Mouse (Mus musculus) kidney, adult 10 weeks (tissue): ENCODE data around the gene Gins3. TPM values are rescaled to one million over a fixed set of nuclear protein-coding genes. Genes with fewer than 3 reads are reported as not detected.

Source experiments
- polyA plus RNA-seq: library from polyadenylated mRNA; stranded (reverse); fragments of 350-450 nt; fragmentation: Illumina TruSeq; extraction: RNeasy Lipid Tissue Mini Kit (QIAGEN cat#74804); gene quantifications from one replicate; pipeline ENCODE4 v1.2.3, GENCODE M21; 2014; ENCODE audit warnings: low read depth, low replicate concordance

The Gins3 gene
- polyA plus RNA-seq, result 2.6 TPM

DNA sequence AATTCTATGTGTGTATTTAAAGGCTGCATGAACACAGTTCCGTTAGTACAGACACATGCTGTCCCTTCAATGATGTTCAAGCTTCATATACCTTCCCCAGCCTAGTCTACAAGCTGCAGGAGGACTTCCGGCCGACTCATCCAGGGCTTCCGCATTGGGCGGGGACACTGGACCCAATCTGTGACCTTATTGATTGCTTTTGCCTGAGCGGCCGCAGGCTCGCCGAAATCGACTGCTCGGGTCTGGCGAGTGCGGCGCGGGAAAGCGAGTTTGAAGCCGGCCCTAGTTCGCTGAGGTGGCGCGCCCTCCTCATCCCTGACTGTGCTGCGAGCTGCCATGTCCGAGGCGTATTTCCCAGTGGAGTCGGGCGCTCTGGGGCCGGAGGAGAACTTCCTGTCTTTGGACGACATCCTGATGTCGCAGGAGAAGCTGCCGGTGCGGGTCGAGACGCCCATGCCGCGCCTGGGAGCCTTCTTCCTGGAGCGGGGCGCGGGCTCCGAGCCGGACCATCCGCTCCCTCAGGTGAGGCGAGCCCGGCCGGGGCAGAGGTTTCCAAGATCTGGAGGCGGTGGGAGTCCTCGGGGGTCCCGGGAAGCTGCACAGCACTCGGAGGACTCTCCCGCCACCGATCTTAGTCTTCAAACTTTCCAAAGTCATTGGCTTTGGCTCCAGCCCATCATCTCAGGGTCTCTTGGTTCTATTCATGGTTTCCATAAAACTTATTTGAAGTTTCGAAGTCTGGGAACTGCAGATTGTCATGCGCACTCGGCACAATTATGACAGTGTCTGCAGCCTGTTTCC is at the start of gene Gins3:
TSS of gene Gins3 (plus strand) at position 192 of the 801 bp plus-strand sequence.

GRCm38 (mm10) chr8:95676631-95677030 is 43.4 kb downstream of the Gins3 start, which contains the start of gene Ndrg4:
Gene Ndrg4 (plus strand): TSS chr8:95676980.

Other genes starting within 250 kb of the Gins3 start
- 35.4 TPM for gene Cfap20, start 198.6 kb upstream of the Gins3 start, polyA plus RNA-seq
- 135 TPM for gene Csnk2a2, start 143.4 kb upstream of the Gins3 start, polyA plus RNA-seq
- gene Ccdc113, start 99.4 kb upstream of the Gins3 start, polyA plus RNA-seq, result not detected
- not detected for gene Prss54, start 57.1 kb upstream of the Gins3 start, polyA plus RNA-seq
- gene Ndrg4, start 43.5 kb downstream of the Gins3 start, polyA plus RNA-seq, result 1.8 TPM
- 21.6 TPM for gene Setd6, start 82.4 kb downstream of the Gins3 start, polyA plus RNA-seq
- 137 TPM for gene Cnot1, start 174.0 kb downstream of the Gins3 start, polyA plus RNA-seq
- 3.4 TPM for gene Sap18b, start 191.9 kb downstream of the Gins3 start, polyA plus RNA-seq
- gene Slc38a7, start 220.1 kb downstream of the Gins3 start, polyA plus RNA-seq, result 1.2 TPM